Mouse (Mus musculus) brain, embryonic 14.5 days (tissue): ENCODE results near the gene Bcl7c.

ENCODE experiments used
- CTCF ChIP-seq: fragments of 200-500 bp; IDR thresholded peaks from 2 replicates; pipeline ENCODE4 v1.5.1; 2012; ENCODE audit warnings: inconsistent platforms, mild to moderate bottlenecking, moderate library complexity, borderline replicate concordance; ENCODE audit not compliant: insufficient read depth, insufficient read length; ENCODE audit errors: extremely low read depth
- POLR2A ChIP-seq: fragments of 200-500 bp; IDR thresholded peaks from 2 replicates; pipeline ENCODE4 v1.6.1; 2012; ENCODE audit warnings: mild to moderate bottlenecking, inconsistent platforms, borderline replicate concordance; ENCODE audit not compliant: poor library complexity, insufficient read depth, insufficient read length, severe bottlenecking; ENCODE audit errors: extremely low read depth

GRCm38 (mm10) chr7:127725924-127726323 lies 17.2 kb upstream of the Bcl7c start:
- TF ChIP-seq POLR2A, result no peak
- TF ChIP-seq CTCF, result no peak
